Mouse (Mus musculus) lung, embryonic 14.5 days (tissue): ENCODE data around the gene Nat14. TPM values are rescaled to one million over a fixed set of nuclear protein-coding genes. Genes with fewer than 3 reads are reported as not detected.

Experiments
- ATAC-seq: fragments of 200-750 bp; cut with Nextera tagmentation; 2 replicates; pipeline ENCODE4 v1.8.0; 2017; ENCODE audit warnings: mild to moderate bottlenecking, moderate TSS enrichment, moderate library complexity; ENCODE audit not compliant: insufficient read depth
- DNase-seq: peaks from one replicate; pipeline ENCODE4 v3.0.0-alpha.2; 2015
- H3K27ac ChIP-seq: fragments of 300-500 bp; sonication (generic); 2 replicates; pipeline ENCODE4 v1.5.1; 2014; ENCODE audit warnings: low read depth, mild to moderate bottlenecking, moderate library complexity
- H3K27me3 ChIP-seq: fragments of 300-500 bp; sonication (generic); 2 replicates; pipeline ENCODE4 v1.6.1; 2014; ENCODE audit warnings: low read length, control low read depth; ENCODE audit not compliant: insufficient read depth
- H3K36me3 ChIP-seq: fragments of 300-500 bp; sonication (generic); 2 replicates; pipeline ENCODE4 v1.6.1; 2014; ENCODE audit warnings: control low read depth; ENCODE audit not compliant: insufficient read depth
- H3K4me1 ChIP-seq: fragments of 300-500 bp; sonication (generic); 2 replicates; pipeline ENCODE4 v1.6.1; 2014; ENCODE audit warnings: antibody characterized with exemption, control low read depth; ENCODE audit not compliant: insufficient read depth
- H3K4me2 ChIP-seq: fragments of 300-500 bp; sonication (generic); 2 replicates; pipeline ENCODE4 v1.6.1; 2014; ENCODE audit warnings: mild to moderate bottlenecking
- H3K4me3 ChIP-seq: fragments of 300-500 bp; sonication (generic); 2 replicates; pipeline ENCODE4 v1.5.1; 2014; ENCODE audit warnings: low read depth, low read length
- H3K9ac ChIP-seq: fragments of 300-500 bp; sonication (generic); 2 replicates; pipeline ENCODE4 v1.6.1; 2014
- H3K9me3 ChIP-seq: fragments of 300-500 bp; sonication (generic); 2 replicates; pipeline ENCODE4 v1.6.1; 2016; ENCODE audit warnings: low read depth, low read length, control low read depth
- CTCF ChIP-seq: IDR thresholded peaks from 2 replicates; pipeline ENCODE4 v1.5.1; 2016; ENCODE audit warnings: antibody characterized with exemption, low read depth
- WGBS: fragments of 180-500 bp; shearing (Covaris S2); extraction: QIAGEN DNeasy Blood & Tissue Kit; methylation state at CpG from one replicate; pipeline ENCODE4 v1.1.7; 2014; 5-methylcytosine and 5-hydroxymethylcytosine counted together
- polyA plus RNA-seq: library from polyadenylated mRNA; unstranded; fragments of >200 nt; fragmentation: Nextera tagmentation; extraction: Ambion mirVana; gene quantifications from 2 replicates; pipeline ENCODE4 v1.2.1, GENCODE M21; 2014

Nat14 gene
- polyA plus RNA-seq, 1 experiment from 2014 or later, result 2.3 TPM

- peak overlapping the region; percentile 53 for H3K4me2 ChIP-seq
- no peaks in the 10 kb centered on the region for H3K9me3 ChIP-seq
- peak overlapping the region; percentile 41; the same call in 1 of the 2 replicates for H3K9ac ChIP-seq
- H3K36me3 ChIP-seq, result peaks cover 20% of the 10 kb centered on the region
- DNase-seq, result no peak
- peaks cover 32% of the 10 kb centered on the region for H3K4me1 ChIP-seq
- 1% methylated on average over 4 of the region's 4 CpGs for WGBS
- no peak for TF ChIP-seq CTCF
- peak; percentile 3 for ATAC-seq
- H3K4me3 ChIP-seq, result peak overlapping the region; percentile 8; the same call in 1 of the 2 replicates
- H3K27ac ChIP-seq, result peak overlapping the region; percentile 95
- H3K27me3 ChIP-seq, result no peaks in the 10 kb centered on the region
Observed at GRCm38 (mm10) chr7:4924483-4924882, 2.7 kb downstream of the Nat14 start.

GRCm38 (mm10) chr7:4924891-4925301 lies 3.1 kb downstream of the Nat14 start:
- DNase-seq (peak; percentile 86), ATAC-seq (peak; percentile 63)
- H3K36me3 ChIP-seq, result peaks cover 15% of the 10 kb centered on the region
- H3K4me3 ChIP-seq, result no peak overlapping the region
- H3K4me2 ChIP-seq, result peak overlapping the region; percentile 53
- H3K27ac ChIP-seq, result peak overlapping the region; percentile 95
- H3K27me3 ChIP-seq, result no peaks in the 10 kb centered on the region
- H3K9ac ChIP-seq, result no peak overlapping the region
- peaks cover 32% of the 10 kb centered on the region for H3K4me1 ChIP-seq
- H3K9me3 ChIP-seq, result no peaks in the 10 kb centered on the region
- WGBS, result 8% methylated on average over 3 of the region's 4 CpGs
- TF ChIP-seq CTCF, result no peak

GRCm38 (mm10) chr7:4925441-4926381 lies 3.9 kb downstream of the Nat14 start, which contains the start of gene Ssc5d:
TSS of gene Ssc5d (plus strand) at chr7:4925785.
- WGBS, result 9% methylated on average over 6 of the region's 6 CpGs
- DNase-seq (peak; percentile 75), ATAC-seq (peak; percentile 71)
- Histone ChIP-seq H3K9me3 (no peaks in the 10 kb centered on the region), H3K36me3 (peaks cover 7% of the 10 kb centered on the region), H3K27ac (peak within 1 kb of the TSS; percentile 95), H3K9ac (peak within 1 kb of the TSS; percentile 38; the same call in 1 of the 2 replicates), H3K27me3 (no peaks in the 10 kb centered on the region), H3K4me3 (no peak within 1 kb of the TSS), H3K4me2 (peak within 1 kb of the TSS; percentile 53), H3K4me1 (peaks cover 32% of the 10 kb centered on the region)
- no peak for TF ChIP-seq CTCF

- Histone ChIP-seq H3K36me3 (no peaks in the 10 kb centered on the region), H3K9ac (no peak overlapping the region), H3K27me3 (no peaks in the 10 kb centered on the region), H3K4me1 (peaks cover 32% of the 10 kb centered on the region), H3K4me2 (no peak overlapping the region), H3K27ac (no peak overlapping the region), H3K4me3 (no peak overlapping the region), H3K9me3 (no peaks in the 10 kb centered on the region)
- ATAC-seq, result no peak
- DNase-seq, result no peak
- no peak for TF ChIP-seq CTCF
- WGBS, result 58% methylated on average over 16 of the region's 16 CpGs
Observed at GRCm38 (mm10) chr7:4926849-4927248, 5.0 kb downstream of the Nat14 start.

DNA sequence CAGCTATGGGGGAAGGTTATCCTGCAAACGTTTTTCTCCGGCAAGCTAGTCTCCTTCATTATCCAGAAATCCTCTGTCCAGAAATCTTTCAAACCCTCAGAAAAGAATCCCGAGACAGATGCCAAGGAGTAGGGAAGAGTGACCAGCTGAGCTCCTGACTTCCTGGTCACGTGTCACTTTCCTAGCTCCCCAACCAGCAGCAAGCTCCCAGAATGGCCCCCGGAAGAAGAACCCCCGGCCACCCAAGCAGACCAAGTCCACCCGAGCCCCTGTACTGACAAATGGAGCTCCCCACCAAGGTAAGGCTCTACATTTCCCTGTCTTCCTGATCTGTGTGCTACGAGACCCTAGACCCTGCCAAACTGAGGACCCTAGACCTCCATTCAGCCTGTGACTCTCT lies 5.9 kb downstream of the Nat14 start:
- Histone ChIP-seq H3K4me1 (peaks cover 32% of the 10 kb centered on the region), H3K27ac (no peak overlapping the region), H3K36me3 (no peaks in the 10 kb centered on the region), H3K4me3 (no peak overlapping the region), H3K4me2 (peak overlapping the region; percentile 16), H3K9me3 (no peaks in the 10 kb centered on the region), H3K9ac (no peak overlapping the region), H3K27me3 (no peaks in the 10 kb centered on the region)
- 44% methylated on average over 8 of the region's 8 CpGs for WGBS
- DNase-seq (no peak), ATAC-seq (no peak)
- no peak for TF ChIP-seq CTCF

DNA sequence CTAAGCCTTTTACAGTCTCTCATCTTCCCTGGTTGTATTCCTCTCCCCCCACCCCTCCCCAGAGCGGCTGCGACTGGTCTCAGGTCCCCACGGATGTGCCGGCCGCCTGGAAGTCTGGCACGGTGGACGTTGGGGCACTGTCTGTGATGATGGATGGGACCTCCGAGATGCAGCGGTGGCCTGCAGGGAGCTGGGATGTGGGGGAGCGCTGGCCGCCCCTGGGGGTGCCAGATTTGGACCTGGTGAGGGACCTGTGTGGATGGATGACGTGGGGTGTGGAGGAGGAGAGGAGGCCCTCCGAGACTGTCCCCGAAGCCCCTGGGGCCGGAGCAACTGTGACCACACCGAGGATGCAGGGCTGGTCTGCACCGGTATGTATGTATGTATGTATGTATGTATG lies 6.5 kb downstream of the Nat14 start:
- WGBS, result 40% methylated on average over 17 of the region's 17 CpGs

GRCm38 (mm10) chr7:4933103-4933502 lies 11.3 kb downstream of the Nat14 start:
- Histone ChIP-seq H3K27ac (no peak overlapping the region), H3K4me3 (no peak overlapping the region), H3K4me1 (no peaks in the 10 kb centered on the region), H3K9ac (no peak overlapping the region), H3K9me3 (no peaks in the 10 kb centered on the region), H3K27me3 (no peaks in the 10 kb centered on the region), H3K36me3 (no peaks in the 10 kb centered on the region), H3K4me2 (no peak overlapping the region)
- DNase-seq, result no peak
- no peak for TF ChIP-seq CTCF
- no peak for ATAC-seq
- WGBS, result 66% methylated on average over 12 of the region's 12 CpGs

More for the DNA sequence above, 6.5 kb downstream of the Nat14 start:
- H3K36me3 ChIP-seq, result no peaks in the 10 kb centered on the region
- H3K4me3 ChIP-seq, result no peak overlapping the region
- H3K27me3 ChIP-seq, result no peaks in the 10 kb centered on the region
- no peak for DNase-seq
- peak overlapping the region; percentile 16 for H3K4me2 ChIP-seq
- H3K4me1 ChIP-seq, result peaks cover 26% of the 10 kb centered on the region
- ATAC-seq, result no peak
- no peak for TF ChIP-seq CTCF
- H3K27ac ChIP-seq, result no peak overlapping the region
- H3K9ac ChIP-seq, result no peak overlapping the region
- H3K9me3 ChIP-seq, result no peaks in the 10 kb centered on the region
